Mouse (Mus musculus) lung, embryonic 14.5 days (tissue): ENCODE data around the gene Rprd2. TPM values are rescaled to one million over a fixed set of nuclear protein-coding genes. Genes with fewer than 3 reads are reported as not detected.

Experiments
- ATAC-seq: fragments of 200-750 bp; cut with Nextera tagmentation; 2 replicates; pipeline ENCODE4 v1.8.0; 2017; ENCODE audit warnings: mild to moderate bottlenecking, moderate TSS enrichment, moderate library complexity; ENCODE audit not compliant: insufficient read depth
- DNase-seq: peaks from one replicate; pipeline ENCODE4 v3.0.0-alpha.2; 2015
- H3K27ac ChIP-seq: fragments of 300-500 bp; sonication (generic); 2 replicates; pipeline ENCODE4 v1.5.1; 2014; ENCODE audit warnings: low read depth, mild to moderate bottlenecking, moderate library complexity
- H3K27me3 ChIP-seq: fragments of 300-500 bp; sonication (generic); 2 replicates; pipeline ENCODE4 v1.6.1; 2014; ENCODE audit warnings: low read length, control low read depth; ENCODE audit not compliant: insufficient read depth
- H3K36me3 ChIP-seq: fragments of 300-500 bp; sonication (generic); 2 replicates; pipeline ENCODE4 v1.6.1; 2014; ENCODE audit warnings: control low read depth; ENCODE audit not compliant: insufficient read depth
- H3K4me1 ChIP-seq: fragments of 300-500 bp; sonication (generic); 2 replicates; pipeline ENCODE4 v1.6.1; 2014; ENCODE audit warnings: antibody characterized with exemption, control low read depth; ENCODE audit not compliant: insufficient read depth
- H3K4me2 ChIP-seq: fragments of 300-500 bp; sonication (generic); 2 replicates; pipeline ENCODE4 v1.6.1; 2014; ENCODE audit warnings: mild to moderate bottlenecking
- H3K4me3 ChIP-seq: fragments of 300-500 bp; sonication (generic); 2 replicates; pipeline ENCODE4 v1.5.1; 2014; ENCODE audit warnings: low read depth, low read length
- H3K9ac ChIP-seq: fragments of 300-500 bp; sonication (generic); 2 replicates; pipeline ENCODE4 v1.6.1; 2014
- H3K9me3 ChIP-seq: fragments of 300-500 bp; sonication (generic); 2 replicates; pipeline ENCODE4 v1.6.1; 2016; ENCODE audit warnings: low read depth, low read length, control low read depth
- CTCF ChIP-seq: IDR thresholded peaks from 2 replicates; pipeline ENCODE4 v1.5.1; 2016; ENCODE audit warnings: antibody characterized with exemption, low read depth
- WGBS: fragments of 180-500 bp; shearing (Covaris S2); extraction: QIAGEN DNeasy Blood & Tissue Kit; methylation state at CpG from one replicate; pipeline ENCODE4 v1.1.7; 2014; 5-methylcytosine and 5-hydroxymethylcytosine counted together
- polyA plus RNA-seq: library from polyadenylated mRNA; unstranded; fragments of >200 nt; fragmentation: Nextera tagmentation; extraction: Ambion mirVana; gene quantifications from 2 replicates; pipeline ENCODE4 v1.2.1, GENCODE M21; 2014

Rprd2 gene
- polyA plus RNA-seq, 1 experiment from 2014 or later: 24.1 TPM

DNA sequence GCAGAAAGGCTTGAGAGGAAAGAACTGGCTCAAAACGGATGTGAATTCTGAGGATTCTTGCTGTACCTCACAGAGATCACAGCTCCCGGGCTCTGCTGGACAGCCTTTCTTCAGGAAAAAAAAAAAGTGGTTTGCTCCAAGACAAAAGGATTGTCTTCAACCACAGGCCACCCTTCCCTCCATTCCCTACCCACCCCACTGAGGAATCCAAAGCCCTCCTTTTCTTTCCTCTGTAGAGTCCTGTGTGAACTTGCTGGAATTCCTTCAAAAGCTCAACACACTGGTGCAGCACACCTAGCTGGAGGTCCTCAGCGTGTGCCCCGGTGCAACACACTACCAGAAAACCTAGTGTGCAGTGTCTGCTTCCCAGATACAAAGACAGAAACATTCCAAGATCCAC, 56.9 kb downstream of the Rprd2 start:
- H3K36me3 ChIP-seq: peaks cover 35% of the 10 kb centered on the region
- H3K27ac ChIP-seq: no peak overlapping the region; the same call in 1 of the 2 replicates
- H3K9ac ChIP-seq: no peak overlapping the region
- no peaks in the 10 kb centered on the region for H3K27me3 ChIP-seq
- 57% methylated on average over 4 of the region's 4 CpGs for WGBS
- no peaks in the 10 kb centered on the region for H3K9me3 ChIP-seq
- H3K4me1 ChIP-seq: no peaks in the 10 kb centered on the region
- TF ChIP-seq CTCF: no peak
- no peak overlapping the region for H3K4me2 ChIP-seq
- H3K4me3 ChIP-seq: no peak overlapping the region
- DNase-seq: no peak
- no peak for ATAC-seq

DNA sequence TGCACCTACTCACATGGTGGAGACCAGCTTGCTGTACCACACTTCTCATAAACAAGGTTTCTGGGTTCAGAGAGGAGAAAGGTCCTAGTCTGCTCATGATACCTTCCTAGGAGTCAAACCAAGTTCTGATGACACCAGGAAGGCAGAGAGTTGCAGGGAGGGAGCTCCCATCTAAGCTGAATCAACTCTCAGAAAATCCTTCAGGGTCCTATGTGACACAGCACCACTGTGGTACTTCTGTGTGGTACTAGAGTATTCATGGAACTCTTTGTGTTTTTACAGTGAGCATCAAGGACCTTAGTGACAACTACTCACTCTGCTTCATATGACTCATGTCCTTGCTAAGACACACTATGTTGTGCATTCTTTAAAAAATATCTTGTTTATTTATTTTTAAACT, 58.0 kb downstream of the Rprd2 start:
- H3K9me3 ChIP-seq: no peaks in the 10 kb centered on the region
- no peak overlapping the region for H3K9ac ChIP-seq
- no peak overlapping the region for H3K27ac ChIP-seq
- H3K4me2 ChIP-seq: no peak overlapping the region
- ATAC-seq: no peak
- peaks cover 24% of the 10 kb centered on the region for H3K36me3 ChIP-seq
- H3K4me1 ChIP-seq: no peaks in the 10 kb centered on the region
- DNase-seq: no peak
- no peaks in the 10 kb centered on the region for H3K27me3 ChIP-seq
- H3K4me3 ChIP-seq: no peak overlapping the region
- no peak for TF ChIP-seq CTCF

DNA sequence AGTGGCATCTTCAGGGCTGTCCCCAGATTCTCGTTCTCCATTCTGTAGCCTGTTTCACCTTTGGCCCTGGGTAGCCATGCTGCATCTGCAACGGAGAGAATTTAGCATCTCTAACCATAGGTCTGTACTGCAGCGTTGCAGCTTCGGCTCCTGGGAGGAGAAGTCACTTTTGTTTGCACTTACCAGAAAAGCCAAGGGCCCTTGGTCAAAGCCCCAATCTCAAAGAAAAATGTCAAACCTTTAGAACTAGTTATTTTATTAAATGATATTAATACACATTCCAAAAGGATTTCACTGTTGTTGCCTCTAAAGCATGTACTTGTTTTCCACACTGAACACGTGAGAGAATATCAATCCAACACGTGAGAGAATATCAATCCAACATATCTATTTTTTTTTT, 58.6 kb downstream of the Rprd2 start, which contains the start of gene Tars2:
TSS of gene Tars2 (minus strand) at position 101 of the 400 bp plus-strand sequence.
- Histone ChIP-seq H3K36me3 (peaks cover 19% of the 10 kb centered on the region), H3K9ac (no peak within 1 kb of the TSS), H3K4me2 (no peak within 1 kb of the TSS), H3K4me1 (no peaks in the 10 kb centered on the region), H3K9me3 (no peaks in the 10 kb centered on the region), H3K27ac (no peak within 1 kb of the TSS), H3K27me3 (no peaks in the 10 kb centered on the region), H3K4me3 (no peak within 1 kb of the TSS)
- no peak for TF ChIP-seq CTCF
- no peak for ATAC-seq
- WGBS: 76% methylated on average over 6 of the region's 6 CpGs
- no peak for DNase-seq

DNA sequence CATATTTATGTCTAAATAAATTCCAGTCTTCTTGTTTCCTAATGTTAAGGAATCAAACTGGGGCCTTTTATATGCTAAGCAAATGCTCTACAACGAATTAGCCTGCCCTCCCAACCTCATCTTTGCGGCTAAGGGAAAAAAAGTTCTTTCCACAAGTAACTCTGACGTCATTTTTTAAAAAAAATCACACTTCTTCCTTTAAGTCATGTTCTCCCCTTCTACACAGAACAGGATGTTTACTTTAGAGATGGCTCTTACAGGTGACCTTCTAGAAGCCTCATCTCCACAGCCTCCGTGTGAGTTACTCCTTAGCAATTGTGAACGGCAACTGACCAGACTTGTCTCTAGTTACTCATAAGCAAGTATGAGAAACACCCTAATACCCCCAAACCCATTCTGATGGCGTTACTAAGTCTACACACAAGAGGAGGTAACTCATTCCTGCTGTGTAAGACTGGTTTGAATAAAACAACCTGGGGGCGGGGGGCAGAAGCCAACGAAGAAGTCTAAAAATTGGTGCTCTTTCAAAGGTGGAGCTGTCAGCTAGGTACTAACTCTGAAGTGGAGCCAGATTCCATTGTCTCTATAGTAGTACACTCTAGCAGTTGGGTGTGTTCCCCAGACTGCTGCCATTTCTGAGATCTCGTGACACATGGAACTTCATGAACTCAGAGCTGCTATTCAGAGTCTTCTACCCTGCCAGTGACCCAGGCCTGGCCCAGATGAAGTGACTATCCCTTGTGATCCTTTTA, 60.0 kb downstream of the Rprd2 start:
- Histone ChIP-seq H3K9me3 (no peaks in the 10 kb centered on the region), H3K4me1 (peaks cover 4% of the 10 kb centered on the region; the same call in 1 of the 2 replicates), H3K9ac (no peak overlapping the region), H3K36me3 (peaks cover 4% of the 10 kb centered on the region), H3K4me3 (no peak overlapping the region), H3K27me3 (no peaks in the 10 kb centered on the region), H3K27ac (no peak overlapping the region), H3K4me2 (no peak overlapping the region)
- no peak for TF ChIP-seq CTCF
- DNase-seq (no peak), ATAC-seq (no peak)
- WGBS: 36% methylated on average over 9 of the region's 9 CpGs

DNA sequence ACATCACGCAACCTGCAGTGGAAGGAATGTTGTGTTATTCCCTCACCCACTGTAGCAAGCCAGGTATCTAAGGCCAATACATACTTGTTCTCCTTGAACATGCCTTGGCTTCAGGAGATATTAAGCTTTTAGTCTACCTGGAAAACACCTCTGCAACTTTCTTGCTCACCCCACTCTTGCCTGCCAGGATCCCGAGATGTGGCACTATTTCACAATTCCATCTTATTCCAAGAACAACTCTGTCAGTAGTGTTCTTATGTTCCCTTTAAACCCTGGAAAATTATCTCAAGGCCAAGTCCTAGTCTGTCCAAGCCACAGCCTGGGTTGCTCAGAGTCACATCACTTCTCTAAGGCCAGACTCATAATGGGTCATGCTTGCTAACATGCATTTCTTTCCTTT, 61.9 kb downstream of the Rprd2 start:
- Histone ChIP-seq H3K27me3 (no peaks in the 10 kb centered on the region), H3K9me3 (no peaks in the 10 kb centered on the region), H3K9ac (no peak overlapping the region), H3K4me1 (peaks cover 4% of the 10 kb centered on the region; the same call in 1 of the 2 replicates), H3K4me3 (no peak overlapping the region), H3K27ac (no peak overlapping the region), H3K4me2 (no peak overlapping the region), H3K36me3 (peaks cover 13% of the 10 kb centered on the region)
- no peak for TF ChIP-seq CTCF
- no peak for ATAC-seq
- 81% methylated on average over 2 of the region's 2 CpGs for WGBS
- no peak for DNase-seq

DNA sequence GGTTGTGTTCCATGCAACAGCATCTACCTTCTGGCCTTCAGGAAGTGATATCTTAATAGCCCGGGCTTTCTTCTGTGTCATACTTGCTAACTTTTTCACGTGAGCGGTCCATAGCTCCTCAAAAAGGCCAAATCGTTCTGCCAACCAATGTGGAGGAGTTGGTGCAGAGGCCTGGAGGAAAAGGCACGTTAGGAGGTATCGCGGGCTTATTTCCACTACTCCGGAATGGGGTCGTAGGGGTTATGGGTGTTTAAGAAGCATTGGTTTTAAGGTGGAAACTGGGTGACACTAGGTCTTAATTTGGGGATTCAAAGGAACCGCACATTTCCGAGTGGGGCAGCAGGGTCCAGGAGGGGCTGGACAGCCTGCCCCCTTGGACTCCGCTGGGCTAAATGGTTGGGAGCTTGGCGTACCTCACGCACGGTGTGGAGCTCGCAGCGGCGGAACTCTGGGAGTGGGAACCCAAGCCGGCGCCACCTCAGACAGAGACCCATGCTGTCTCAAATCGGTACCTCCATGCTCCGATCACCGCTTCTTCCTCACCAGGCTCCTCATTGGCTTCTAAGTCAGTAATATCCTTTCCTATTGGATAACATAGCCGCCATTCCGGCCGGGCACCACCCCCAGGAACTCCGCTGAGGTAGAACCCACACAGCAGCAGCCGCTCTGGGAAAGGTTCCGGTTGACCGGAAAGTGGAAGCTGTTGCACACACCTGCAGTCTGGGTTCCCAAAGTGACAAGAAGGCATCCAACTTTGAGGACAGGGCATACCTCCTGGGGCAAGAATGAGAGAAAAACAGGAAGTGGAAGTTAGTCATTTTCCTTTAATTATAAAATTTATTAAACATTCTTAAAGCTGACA, 64.1 kb downstream of the Rprd2 start:
- peaks cover 4% of the 10 kb centered on the region; the same call in 1 of the 2 replicates for H3K4me1 ChIP-seq
- no peaks in the 10 kb centered on the region for H3K9me3 ChIP-seq
- no peak for TF ChIP-seq CTCF
- H3K4me2 ChIP-seq: peak overlapping the region; percentile 84
- peak overlapping the region; percentile 80 for H3K9ac ChIP-seq
- H3K36me3 ChIP-seq: peaks cover 35% of the 10 kb centered on the region
- under 1% methylated on average over 30 of the region's 30 CpGs for WGBS
- H3K27ac ChIP-seq: peak overlapping the region; percentile 40; the same call in 1 of the 2 replicates
- ATAC-seq (peak; percentile 99), DNase-seq (peak; percentile 97)
- no peaks in the 10 kb centered on the region for H3K27me3 ChIP-seq
- peak overlapping the region; percentile 68 for H3K4me3 ChIP-seq

DNA sequence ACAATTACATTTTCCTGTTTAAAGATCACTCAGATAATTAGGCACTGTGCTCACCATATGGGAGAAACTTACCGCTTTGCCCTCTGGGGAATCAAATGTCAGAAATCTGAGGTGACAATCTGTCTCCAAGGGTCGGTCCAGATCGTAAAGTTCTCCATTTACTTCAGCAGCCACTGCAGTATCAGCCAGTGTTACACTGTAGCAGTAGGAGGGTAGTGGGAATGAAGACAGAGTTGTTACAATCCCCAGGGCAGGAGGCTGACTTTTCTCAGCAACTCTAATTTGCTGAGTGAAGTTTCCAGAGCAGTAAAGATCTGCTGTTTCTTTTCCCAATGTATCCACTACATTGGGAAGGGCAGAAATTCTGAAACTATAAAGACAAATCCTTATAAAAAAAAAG, 65.7 kb downstream of the Rprd2 start:
- TF ChIP-seq CTCF: no peak
- Histone ChIP-seq H3K9ac (no peak overlapping the region), H3K27ac (no peak overlapping the region), H3K4me3 (no peak overlapping the region), H3K4me2 (no peak overlapping the region), H3K9me3 (no peaks in the 10 kb centered on the region), H3K36me3 (peaks cover 50% of the 10 kb centered on the region), H3K4me1 (peaks cover 4% of the 10 kb centered on the region; the same call in 1 of the 2 replicates), H3K27me3 (no peaks in the 10 kb centered on the region)
- WGBS: 77% methylated on average over 3 of the region's 3 CpGs
- ATAC-seq (no peak), DNase-seq (no peak)
